Mouse (Mus musculus): Measurements from ENCODE around the gene Chac1. TPM values are rescaled to one million over a fixed set of nuclear protein-coding genes. Genes with fewer than 3 reads are reported as not detected.

Gene Chac1
- total RNA-seq (2021) = 10 to 100 TPM; 14.2 to 69.5 TPM
- long read RNA-seq, experiment 1, transcript Chac1-201 (3 exons, 1,637 nt) = major isoform, 63 of 75 reads
- long read RNA-seq, experiment 1, partial matches to known transcripts = 0 of 75 reads
- long read RNA-seq, experiment 1, other reads (novel, unspliced or antisense) = 12 of 75 reads
- long read RNA-seq, experiment 2, transcript Chac1-201 (3 exons, 1,637 nt) = major isoform, 35 of 41 reads
- long read RNA-seq, experiment 2, partial matches to known transcripts = 4 of 41 reads
- long read RNA-seq, experiment 2, other reads (novel, unspliced or antisense) = 2 of 41 reads

GRCm38 (mm10) chr2:119350555-119351486 is at the start of gene Chac1:
TSS of gene Chac1 (plus strand) at chr2:119351229.
- DNase-seq = peak; percentile 92

GRCm38 (mm10) chr2:119302876-119303275 is 48.2 kb upstream of the Chac1 start:
- DNase-seq = no peak

GRCm38 (mm10) chr2:119304391-119304790 is 46.6 kb upstream of the Chac1 start:
- no peak for DNase-seq

GRCm38 (mm10) chr2:119304798-119305208 is 46.2 kb upstream of the Chac1 start:
- no peak for DNase-seq

- no peak for DNase-seq
Observed at GRCm38 (mm10) chr2:119311544-119311943, 39.5 kb upstream of the Chac1 start.

- no peak for DNase-seq
Observed at GRCm38 (mm10) chr2:119312380-119312958, 38.6 kb upstream of the Chac1 start.

- no peak for DNase-seq
Observed at GRCm38 (mm10) chr2:119313780-119314479, 37.1 kb upstream of the Chac1 start.

GRCm38 (mm10) chr2:119314742-119315310 is 36.2 kb upstream of the Chac1 start:
- DNase-seq = no peak

- no peak for DNase-seq
Observed at GRCm38 (mm10) chr2:119318043-119318710, 32.9 kb upstream of the Chac1 start.

- no peak for DNase-seq
Observed at GRCm38 (mm10) chr2:119320571-119320970, 30.5 kb upstream of the Chac1 start.

GRCm38 (mm10) chr2:119321771-119322586 is 29.1 kb upstream of the Chac1 start:
- DNase-seq = no peak

GRCm38 (mm10) chr2:119322587-119323300 is 28.3 kb upstream of the Chac1 start:
- DNase-seq = no peak

GRCm38 (mm10) chr2:119323866-119324575 is 27.0 kb upstream of the Chac1 start:
- no peak for DNase-seq

GRCm38 (mm10) chr2:119324576-119325318 is 26.3 kb upstream of the Chac1 start:
- no peak for DNase-seq

GRCm38 (mm10) chr2:119325568-119326143 is 25.4 kb upstream of the Chac1 start, which contains the start of gene Dll4:
TSS of gene Dll4 (plus strand) at chr2:119325784.
- DNase-seq = peak; percentile 72

- DNase-seq = no peak
Observed at GRCm38 (mm10) chr2:119326161-119327101, 24.6 kb upstream of the Chac1 start.

- peak; percentile 67 for DNase-seq
Observed at GRCm38 (mm10) chr2:119327102-119327480, 23.9 kb upstream of the Chac1 start.
